Mouse (Mus musculus) E14TG2a.4 (cell line): ENCODE results near the gene Fam107a.

Experiments
- H3K27me3 ChIP-seq: 2 replicates; pipeline ENCODE4 v1.6.1; 2014; ENCODE audit warnings: low read length, control low read depth; ENCODE audit not compliant: insufficient read depth
- H3K36me3 ChIP-seq: 2 replicates; pipeline ENCODE4 v1.6.1; 2014; ENCODE audit warnings: low read length, control low read depth; ENCODE audit not compliant: insufficient read depth
- H3K4me1 ChIP-seq: replicated peaks from 2 replicates; pipeline ENCODE4 v1.6.1; 2014; ENCODE audit warnings: low read depth, low read length, control low read depth
- H3K4me3 ChIP-seq: replicated peaks from 2 replicates; pipeline ENCODE4 v1.5.1; 2014; ENCODE audit warnings: mild to moderate bottlenecking, low read length
- H3K9me3 ChIP-seq: 2 replicates; pipeline ENCODE4 v1.6.1; 2014; ENCODE audit warnings: low read length, control low read depth
- CTCF ChIP-seq: conservative IDR thresholded peaks from 2 replicates; pipeline ENCODE4 v1.5.1; 2014; ENCODE audit warnings: low read length
- NANOG ChIP-seq: IDR thresholded peaks from 2 replicates; pipeline ENCODE4 v1.6.1; 2014; ENCODE audit warnings: borderline replicate concordance, low read length, mixed read lengths
- POU5F1 ChIP-seq: IDR thresholded peaks from 2 replicates; pipeline ENCODE4 v1.6.1; 2014; ENCODE audit warnings: low read length, borderline replicate concordance

Fam107a gene

GRCm38 (mm10) chr14:8317194-8318097, at the start of gene Fam107a:
Fam107a (minus strand) TSS chr14:8318023.
- Histone ChIP-seq H3K36me3 (no peaks in the 10 kb centered on the region), H3K27me3 (peaks cover 70% of the 10 kb centered on the region), H3K4me3 (peak within 1 kb of the TSS; percentile 70), H3K4me1 (peaks cover 31% of the 10 kb centered on the region), H3K9me3 (no peaks in the 10 kb centered on the region)
- TF ChIP-seq POU5F1, result no peak
- TF ChIP-seq CTCF, result no peak
- no peak for TF ChIP-seq NANOG

GRCm38 (mm10) chr14:8367121-8367520, 49.3 kb upstream of the Fam107a start:
- Histone ChIP-seq H3K9me3 (no peaks in the 10 kb centered on the region), H3K36me3 (no peaks in the 10 kb centered on the region), H3K27me3 (no peaks in the 10 kb centered on the region), H3K4me1 (peaks cover 29% of the 10 kb centered on the region), H3K4me3 (peak overlapping the region; percentile 37; the same call in 1 of the 2 replicates)
- TF ChIP-seq CTCF (no peak), NANOG (no peak), POU5F1 (no peak)

- Histone ChIP-seq H3K4me3 (no peak overlapping the region), H3K4me1 (peaks cover 29% of the 10 kb centered on the region), H3K36me3 (no peaks in the 10 kb centered on the region), H3K9me3 (no peaks in the 10 kb centered on the region), H3K27me3 (no peaks in the 10 kb centered on the region)
- TF ChIP-seq NANOG (no peak), POU5F1 (no peak), CTCF (no peak)
These were observed 48.0 kb upstream of the Fam107a start for GRCm38 (mm10) chr14:8365833-8366232.

- no peaks in the 10 kb centered on the region for H3K27me3 ChIP-seq
- H3K4me3 ChIP-seq, result no peak overlapping the region
- no peak for TF ChIP-seq CTCF
- no peak for TF ChIP-seq NANOG
- TF ChIP-seq POU5F1, result no peak
- H3K36me3 ChIP-seq, result no peaks in the 10 kb centered on the region
- H3K9me3 ChIP-seq, result no peaks in the 10 kb centered on the region
- peaks cover 21% of the 10 kb centered on the region for H3K4me1 ChIP-seq
These were observed 39.0 kb upstream of the Fam107a start for GRCm38 (mm10) chr14:8356836-8357235.

- TF ChIP-seq CTCF, result peak; percentile 84
- no peak for TF ChIP-seq POU5F1
- H3K4me3 ChIP-seq, result no peak overlapping the region
- H3K27me3 ChIP-seq, result no peaks in the 10 kb centered on the region
- no peaks in the 10 kb centered on the region for H3K36me3 ChIP-seq
- H3K9me3 ChIP-seq, result no peaks in the 10 kb centered on the region
- H3K4me1 ChIP-seq, result peaks cover 21% of the 10 kb centered on the region
These were observed 38.2 kb upstream of the Fam107a start for GRCm38 (mm10) chr14:8355999-8356501.

GRCm38 (mm10) chr14:8348927-8349326, 31.1 kb upstream of the Fam107a start:
- TF ChIP-seq CTCF (no peak), POU5F1 (no peak), NANOG (no peak)

GRCm38 (mm10) chr14:8346255-8346997, 28.6 kb upstream of the Fam107a start:
- Histone ChIP-seq H3K27me3 (peaks cover 19% of the 10 kb centered on the region; the same call in 1 of the 2 replicates), H3K4me3 (no peak overlapping the region), H3K9me3 (no peaks in the 10 kb centered on the region), H3K36me3 (no peaks in the 10 kb centered on the region), H3K4me1 (no peaks in the 10 kb centered on the region)
- peak; percentile 93 for TF ChIP-seq CTCF
- no peak for TF ChIP-seq POU5F1

More at GRCm38 (mm10) chr14:8348927-8349326, 31.1 kb upstream of the Fam107a start:
- Histone ChIP-seq H3K9me3 (no peaks in the 10 kb centered on the region), H3K4me1 (no peaks in the 10 kb centered on the region), H3K36me3 (no peaks in the 10 kb centered on the region), H3K4me3 (no peak overlapping the region), H3K27me3 (peaks cover 6% of the 10 kb centered on the region; the same call in 1 of the 2 replicates)

- Histone ChIP-seq H3K4me1 (no peaks in the 10 kb centered on the region), H3K36me3 (no peaks in the 10 kb centered on the region), H3K4me3 (no peak overlapping the region), H3K27me3 (peaks cover 22% of the 10 kb centered on the region; the same call in 1 of the 2 replicates), H3K9me3 (no peaks in the 10 kb centered on the region)
- TF ChIP-seq NANOG (no peak), CTCF (no peak), POU5F1 (no peak)
These were observed 27.7 kb upstream of the Fam107a start for GRCm38 (mm10) chr14:8345566-8345965.
